Mouse (Mus musculus) kidney, embryonic 16.5 days (tissue): ENCODE data around the gene Cryba4. TPM values are rescaled to one million over a fixed set of nuclear protein-coding genes. Genes with fewer than 3 reads are reported as not detected.

Experiments used
- polyA plus RNA-seq: library from polyadenylated mRNA; unstranded; fragments of >200 nt; fragmentation: Nextera tagmentation; extraction: Ambion mirVana; gene quantifications from 2 replicates; pipeline ENCODE4 v1.2.1, GENCODE M21; 2015

Cryba4 gene
- polyA plus RNA-seq, 1 experiment from 2014 or later: 0.81 TPM

Other genes with a start within 250 kb of the Cryba4 start
- 2.7 and 4.0 TPM in 2 replicates for gene Crybb1, start 3.3 kb upstream of the Cryba4 start, polyA plus RNA-seq
- gene Tpst2, start 24.2 kb upstream of the Cryba4 start, polyA plus RNA-seq: 65.8 and 68.7 TPM in 2 replicates
- gene Tfip11, start 73.8 kb upstream of the Cryba4 start, polyA plus RNA-seq: 36.7 and 37.8 TPM in 2 replicates
- gene Srrd, start 90.5 kb upstream of the Cryba4 start, polyA plus RNA-seq: 44.8 and 47.0 TPM in 2 replicates
- gene Hps4, start 90.6 kb upstream of the Cryba4 start, polyA plus RNA-seq: 36.8 TPM in 2 replicates
- 0.20 and 0.30 TPM in 2 replicates for gene Gm6583, start 103.5 kb upstream of the Cryba4 start, polyA plus RNA-seq
- 3.8 and 4.9 TPM in 2 replicates for gene Asphd2, start 142.3 kb upstream of the Cryba4 start, polyA plus RNA-seq
- gene Gm6588, start 196.9 kb upstream of the Cryba4 start, polyA plus RNA-seq: not detected in 2 replicates